Mouse (Mus musculus): Measurements from ENCODE around the gene Mtch2. TPM values are rescaled to one million over a fixed set of nuclear protein-coding genes. Genes with fewer than 3 reads are reported as not detected.
A peak's percentile ranks its signal among the peaks of the same experiment; 100 is the strongest.

Mtch2 gene
- polyA plus RNA-seq, 1 experiment from 2014 or later = 228 TPM

GRCm38 (mm10) chr2:90843666-90844065 lies 3.3 kb upstream of the Mtch2 start:
- H3K9ac ChIP-seq = no peak overlapping the region
- no peak for TF ChIP-seq CTCF (IDR thresholded peaks at IDR 0.05; ENCODE audit: low read depth)
- no peak for ATAC-seq (ENCODE audit: insufficient read depth)

GRCm38 (mm10) chr2:90844262-90844661 lies 2.7 kb upstream of the Mtch2 start:
- DNase-seq (no peak), ATAC-seq (ENCODE audit: insufficient read depth) (no peak)
- Histone ChIP-seq H3K27ac (ENCODE audit: low read depth) (no peak overlapping the region), H3K27me3 (ENCODE audit: insufficient read depth, low read length) (no peaks in the 10 kb centered on the region), H3K4me2 (no peak overlapping the region), H3K36me3 (ENCODE audit: insufficient read depth) (peaks cover 1% of the 10 kb centered on the region; the same call in 1 of the 2 replicates), H3K9me3 (ENCODE audit: low read depth, low read length) (no peaks in the 10 kb centered on the region), H3K9ac (no peak overlapping the region), H3K4me3 (ENCODE audit: low read depth, low read length) (no peak overlapping the region), H3K4me1 (ENCODE audit: insufficient read depth) (no peaks in the 10 kb centered on the region; the same call in 1 of the 2 replicates)
- TF ChIP-seq CTCF (IDR thresholded peaks at IDR 0.05; ENCODE audit: low read depth) = no peak
- WGBS = 70% methylated on average over 5 of the region's 5 CpGs

More at GRCm38 (mm10) chr2:90843666-90844065, 3.3 kb upstream of the Mtch2 start:
- DNase-seq = no peak
- Histone ChIP-seq H3K27ac (ENCODE audit: low read depth) (no peak overlapping the region), H3K4me3 (ENCODE audit: low read depth, low read length) (no peak overlapping the region), H3K27me3 (ENCODE audit: insufficient read depth, low read length) (no peaks in the 10 kb centered on the region), H3K4me1 (ENCODE audit: insufficient read depth) (no peaks in the 10 kb centered on the region; the same call in 1 of the 2 replicates), H3K9me3 (ENCODE audit: low read depth, low read length) (no peaks in the 10 kb centered on the region), H3K4me2 (no peak overlapping the region), H3K36me3 (ENCODE audit: insufficient read depth) (no peaks in the 10 kb centered on the region)
- 72% methylated on average over 1 of the region's 1 CpGs for WGBS

- TF ChIP-seq CTCF (IDR thresholded peaks at IDR 0.05; ENCODE audit: low read depth) = no peak
Measured at GRCm38 (mm10) chr2:90845234-90845633, 1.7 kb upstream of the Mtch2 start.

GRCm38 (mm10) chr2:90846171-90846570 lies 784 bp upstream of the Mtch2 start:
- no peak for ATAC-seq (ENCODE audit: insufficient read depth)
- TF ChIP-seq CTCF (IDR thresholded peaks at IDR 0.05; ENCODE audit: low read depth) = no peak
- H3K9ac ChIP-seq = peak overlapping the region; percentile 45; the same call in 1 of the 2 replicates

More at GRCm38 (mm10) chr2:90845234-90845633, 1.7 kb upstream of the Mtch2 start:
- H3K4me1 ChIP-seq (ENCODE audit: insufficient read depth) = no peaks in the 10 kb centered on the region; the same call in 1 of the 2 replicates
- H3K27ac ChIP-seq (ENCODE audit: low read depth) = no peak overlapping the region
- H3K4me2 ChIP-seq = no peak overlapping the region
- no peak for DNase-seq
- peaks cover 6% of the 10 kb centered on the region for H3K36me3 ChIP-seq (ENCODE audit: insufficient read depth)
- no peak overlapping the region for H3K9ac ChIP-seq
- no peak overlapping the region for H3K4me3 ChIP-seq (ENCODE audit: low read depth, low read length)
- no peaks in the 10 kb centered on the region for H3K9me3 ChIP-seq (ENCODE audit: low read depth, low read length)
- 64% methylated on average over 5 of the region's 5 CpGs for WGBS
- H3K27me3 ChIP-seq (ENCODE audit: insufficient read depth, low read length) = no peaks in the 10 kb centered on the region
- ATAC-seq (ENCODE audit: insufficient read depth) = no peak

GRCm38 (mm10) chr2:90846597-90846954 lies 379 bp upstream of the Mtch2 start:
- Histone ChIP-seq H3K9me3 (ENCODE audit: low read depth, low read length) (no peaks in the 10 kb centered on the region), H3K36me3 (ENCODE audit: insufficient read depth) (peaks cover 20% of the 10 kb centered on the region), H3K4me2 (peak overlapping the region; percentile 84), H3K27ac (ENCODE audit: low read depth) (peak overlapping the region; percentile 56; the same call in 1 of the 2 replicates), H3K4me3 (ENCODE audit: low read depth, low read length) (peak overlapping the region; percentile 85), H3K9ac (peak overlapping the region; percentile 45), H3K4me1 (ENCODE audit: insufficient read depth) (no peaks in the 10 kb centered on the region; the same call in 1 of the 2 replicates), H3K27me3 (ENCODE audit: insufficient read depth, low read length) (no peaks in the 10 kb centered on the region)
- under 1% methylated on average over 8 of the region's 8 CpGs for WGBS
- no peak for DNase-seq
- TF ChIP-seq CTCF (IDR thresholded peaks at IDR 0.05; ENCODE audit: low read depth) = peak; percentile 6; the same call in 1 of the 2 replicates
- no peak for ATAC-seq (ENCODE audit: insufficient read depth)

More at GRCm38 (mm10) chr2:90846171-90846570, 784 bp upstream of the Mtch2 start:
- no peak overlapping the region for H3K27ac ChIP-seq (ENCODE audit: low read depth)
- H3K4me3 ChIP-seq (ENCODE audit: low read depth, low read length) = peak overlapping the region; percentile 85
- no peaks in the 10 kb centered on the region for H3K9me3 ChIP-seq (ENCODE audit: low read depth, low read length)
- peak overlapping the region; percentile 84 for H3K4me2 ChIP-seq
- no peaks in the 10 kb centered on the region; the same call in 1 of the 2 replicates for H3K4me1 ChIP-seq (ENCODE audit: insufficient read depth)
- H3K36me3 ChIP-seq (ENCODE audit: insufficient read depth) = peaks cover 16% of the 10 kb centered on the region
- WGBS = 42% methylated on average over 6 of the region's 6 CpGs
- H3K27me3 ChIP-seq (ENCODE audit: insufficient read depth, low read length) = no peaks in the 10 kb centered on the region
- no peak for DNase-seq

- peak overlapping the region; percentile 85 for H3K4me3 ChIP-seq (ENCODE audit: low read depth, low read length)
- 1% methylated on average over 13 of the region's 13 CpGs for WGBS
- no peak for TF ChIP-seq CTCF (IDR thresholded peaks at IDR 0.05; ENCODE audit: low read depth)
Measured at GRCm38 (mm10) chr2:90847681-90848050, 711 bp downstream of the Mtch2 start.

GRCm38 (mm10) chr2:90848331-90848730 lies 1.4 kb downstream of the Mtch2 start:
- peak overlapping the region; percentile 85 for H3K4me3 ChIP-seq (ENCODE audit: low read depth, low read length)
- WGBS = 73% methylated on average over 5 of the region's 5 CpGs

More at GRCm38 (mm10) chr2:90847681-90848050, 711 bp downstream of the Mtch2 start:
- no peak for ATAC-seq (ENCODE audit: insufficient read depth)
- Histone ChIP-seq H3K27me3 (ENCODE audit: insufficient read depth, low read length) (no peaks in the 10 kb centered on the region), H3K9me3 (ENCODE audit: low read depth, low read length) (no peaks in the 10 kb centered on the region), H3K36me3 (ENCODE audit: insufficient read depth) (peaks cover 31% of the 10 kb centered on the region), H3K4me2 (peak overlapping the region; percentile 84), H3K27ac (ENCODE audit: low read depth) (peak overlapping the region; percentile 76), H3K9ac (peak overlapping the region; percentile 82), H3K4me1 (ENCODE audit: insufficient read depth) (no peaks in the 10 kb centered on the region; the same call in 1 of the 2 replicates)
- DNase-seq = peak; percentile 23

More at GRCm38 (mm10) chr2:90848331-90848730, 1.4 kb downstream of the Mtch2 start:
- H3K27ac ChIP-seq (ENCODE audit: low read depth) = no peak overlapping the region
- ATAC-seq (ENCODE audit: insufficient read depth) = no peak
- no peaks in the 10 kb centered on the region; the same call in 1 of the 2 replicates for H3K4me1 ChIP-seq (ENCODE audit: insufficient read depth)
- H3K4me2 ChIP-seq = peak overlapping the region; percentile 84
- H3K9ac ChIP-seq = peak overlapping the region; percentile 82; the same call in 1 of the 2 replicates
- H3K36me3 ChIP-seq (ENCODE audit: insufficient read depth) = peaks cover 37% of the 10 kb centered on the region
- DNase-seq = peak; percentile 56
- no peak for TF ChIP-seq CTCF (IDR thresholded peaks at IDR 0.05; ENCODE audit: low read depth)
- no peaks in the 10 kb centered on the region for H3K27me3 ChIP-seq (ENCODE audit: insufficient read depth, low read length)
- no peaks in the 10 kb centered on the region for H3K9me3 ChIP-seq (ENCODE audit: low read depth, low read length)

All from lung, embryonic 14.5 days (tissue).